Mouse (Mus musculus) lung, adult 2 months (tissue): ENCODE measurements around the gene Bcl11b. TPM values are rescaled to one million over a fixed set of nuclear protein-coding genes. Genes with fewer than 3 reads are reported as not detected.

Source experiments
- DNase-seq: peaks from one replicate; pipeline ENCODE4 v3.0.0; 2022
- H3K4me1 ChIP-seq: fragments of 200-500 bp; 2 replicates; pipeline ENCODE4 v1.6.1; 2011; ENCODE audit warnings: low read length; ENCODE audit not compliant: control insufficient read depth, insufficient read depth
- H3K4me3 ChIP-seq: fragments of 200-500 bp; replicated peaks from 2 replicates; pipeline ENCODE3; 2011; ENCODE audit warnings: low read depth, mild to moderate bottlenecking, control low read depth, low read length; ENCODE audit errors: extremely low read depth
- CTCF ChIP-seq: fragments of 200-500 bp; IDR thresholded peaks from 2 replicates; pipeline ENCODE4 v1.5.1; 2011; ENCODE audit warnings: mild to moderate bottlenecking, low read length, control low read depth; ENCODE audit not compliant: insufficient read depth
- POLR2A ChIP-seq: fragments of 200-500 bp; IDR thresholded peaks from 2 replicates; pipeline ENCODE4 v1.6.1; 2011; ENCODE audit warnings: low read depth, mild to moderate bottlenecking, control low read depth, low read length, borderline replicate concordance; ENCODE audit errors: extremely low read depth
- WGBS: fragments of 180-500 bp; shearing (Covaris S2); methylation state at CpG from one replicate; pipeline ENCODE4 v1.1.7; 2018; 5-methylcytosine and 5-hydroxymethylcytosine counted together
- polyA plus RNA-seq: library from polyadenylated mRNA; depleted of rRNA; stranded (reverse); fragments of >200 nt; gene quantifications from 2 replicates; pipeline ENCODE4 v1.2.3, GENCODE M21; 2012

The Bcl11b gene
- polyA plus RNA-seq, 1 experiment: 4.2 TPM

DNA sequence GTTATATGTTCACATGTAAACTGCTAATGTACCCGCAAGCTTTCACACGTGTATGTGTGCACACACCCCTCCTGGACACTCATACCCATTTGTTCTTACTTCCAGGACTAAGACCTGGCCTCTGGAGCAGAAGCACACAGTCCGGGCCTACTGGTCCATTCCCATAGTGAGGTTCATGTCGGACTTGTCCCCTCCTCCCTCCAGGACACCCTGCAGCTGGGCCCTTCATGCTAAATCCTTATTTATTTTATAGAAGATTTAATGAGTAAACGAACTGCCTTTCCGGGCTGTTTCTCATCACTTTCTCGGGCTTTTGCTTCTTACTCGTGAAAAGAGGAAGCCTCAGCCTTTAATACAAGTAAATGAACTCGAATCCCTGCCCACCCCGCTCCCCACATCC is 54.0 kb downstream of the Bcl11b start:
- H3K4me3 ChIP-seq: no peak overlapping the region
- DNase-seq: no peak
- TF ChIP-seq POLR2A (no peak), CTCF (no peak)
- no peaks in the 10 kb centered on the region for H3K4me1 ChIP-seq
- WGBS: 71% methylated on average over 10 of the region's 10 CpGs

DNA sequence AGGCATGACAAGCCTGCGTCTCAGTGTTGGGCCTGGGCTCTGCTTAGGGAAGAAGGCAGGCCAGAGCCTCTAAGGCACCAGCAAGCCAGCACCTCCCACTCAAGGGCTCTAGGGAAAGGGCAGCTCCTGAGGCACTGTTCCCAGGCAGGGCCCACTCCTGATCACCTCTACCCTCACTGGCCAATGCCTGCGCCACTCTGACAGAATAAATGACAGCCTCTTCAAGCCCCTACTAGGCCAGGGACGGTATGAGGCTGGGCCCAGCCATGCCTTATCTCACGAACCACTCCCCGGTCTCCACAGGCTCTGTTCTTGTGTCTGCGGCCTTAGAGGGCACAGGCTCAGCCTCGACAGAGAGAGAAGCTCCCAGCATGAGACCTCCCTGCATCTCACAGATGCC is 61.3 kb downstream of the Bcl11b start:
- no peaks in the 10 kb centered on the region for H3K4me1 ChIP-seq
- TF ChIP-seq CTCF (no peak), POLR2A (no peak)
- H3K4me3 ChIP-seq: no peak overlapping the region
- WGBS: 68% methylated on average over 7 of the region's 7 CpGs
- no peak for DNase-seq

GRCm38 (mm10) chr12:107940774-107941173 is 62.6 kb downstream of the Bcl11b start:
- 81% methylated on average over 9 of the region's 9 CpGs for WGBS
- Histone ChIP-seq H3K4me1 (no peaks in the 10 kb centered on the region), H3K4me3 (no peak overlapping the region)
- DNase-seq: no peak
- TF ChIP-seq CTCF (no peak), POLR2A (no peak)

DNA sequence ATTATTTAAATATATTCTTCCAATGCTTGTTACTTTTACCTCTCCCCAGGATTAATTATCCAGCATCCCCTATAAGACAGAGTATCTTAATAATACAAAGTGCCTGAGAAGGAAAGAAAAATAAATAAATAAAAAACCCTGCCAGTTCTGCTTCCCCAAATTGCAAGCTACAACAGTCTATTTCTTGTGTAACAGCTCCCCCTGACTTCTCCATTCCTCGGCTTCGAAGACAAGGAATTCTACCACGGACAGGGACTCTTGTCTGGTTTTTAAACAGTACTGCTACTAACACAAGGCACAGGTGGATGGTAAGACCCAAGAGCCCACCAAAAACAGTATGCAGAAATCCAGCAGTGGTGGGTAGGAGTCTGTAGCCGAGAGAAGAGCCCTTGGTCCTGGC is 64.2 kb downstream of the Bcl11b start:
- no peaks in the 10 kb centered on the region for H3K4me1 ChIP-seq
- no peak for DNase-seq
- 63% methylated on average over 4 of the region's 4 CpGs for WGBS
- no peak overlapping the region for H3K4me3 ChIP-seq
- TF ChIP-seq CTCF (no peak), POLR2A (no peak)

GRCm38 (mm10) chr12:107936972-107937371 is 66.4 kb downstream of the Bcl11b start:
- WGBS: 65% methylated on average over 5 of the region's 5 CpGs
- TF ChIP-seq CTCF (no peak), POLR2A (no peak)

GRCm38 (mm10) chr12:107936406-107936805 is 67.0 kb downstream of the Bcl11b start:
- 70% methylated on average over 7 of the region's 7 CpGs for WGBS
- H3K4me3 ChIP-seq: no peak overlapping the region
- no peaks in the 10 kb centered on the region for H3K4me1 ChIP-seq
- no peak for TF ChIP-seq CTCF
- no peak for DNase-seq

More at GRCm38 (mm10) chr12:107936972-107937371, 66.4 kb downstream of the Bcl11b start:
- Histone ChIP-seq H3K4me1 (no peaks in the 10 kb centered on the region), H3K4me3 (no peak overlapping the region)
- DNase-seq: no peak

GRCm38 (mm10) chr12:107934831-107935437 is 68.5 kb downstream of the Bcl11b start:
- H3K4me1 ChIP-seq: no peaks in the 10 kb centered on the region; the same call in 1 of the 2 replicates
- no peak for DNase-seq
- TF ChIP-seq POLR2A (no peak), CTCF (no peak)
- H3K4me3 ChIP-seq: no peak overlapping the region
- 60% methylated on average over 19 of the region's 19 CpGs for WGBS

DNA sequence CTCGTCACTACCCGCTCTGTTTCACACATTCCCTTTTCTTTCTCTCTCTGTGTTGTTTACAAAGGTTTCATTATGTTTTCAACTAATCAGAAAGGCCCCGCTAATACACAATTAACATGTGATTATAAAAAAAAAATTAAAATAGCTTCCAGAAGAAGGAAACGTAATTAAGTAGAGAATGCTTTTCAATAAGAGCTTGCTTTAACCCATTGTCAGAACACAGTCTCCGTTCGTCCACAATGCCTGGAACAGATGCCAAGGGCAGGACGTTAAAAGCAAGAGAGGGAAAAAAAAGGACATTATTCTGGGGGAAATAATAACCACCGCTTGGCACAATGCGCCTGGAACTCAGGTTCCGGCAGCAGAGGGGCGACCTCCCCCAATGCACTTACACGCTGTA is 71.3 kb downstream of the Bcl11b start:
- WGBS: 69% methylated on average over 12 of the region's 12 CpGs
- TF ChIP-seq POLR2A (no peak), CTCF (no peak)
- no peak overlapping the region for H3K4me3 ChIP-seq
- H3K4me1 ChIP-seq: no peaks in the 10 kb centered on the region; the same call in 1 of the 2 replicates
- DNase-seq: no peak

DNA sequence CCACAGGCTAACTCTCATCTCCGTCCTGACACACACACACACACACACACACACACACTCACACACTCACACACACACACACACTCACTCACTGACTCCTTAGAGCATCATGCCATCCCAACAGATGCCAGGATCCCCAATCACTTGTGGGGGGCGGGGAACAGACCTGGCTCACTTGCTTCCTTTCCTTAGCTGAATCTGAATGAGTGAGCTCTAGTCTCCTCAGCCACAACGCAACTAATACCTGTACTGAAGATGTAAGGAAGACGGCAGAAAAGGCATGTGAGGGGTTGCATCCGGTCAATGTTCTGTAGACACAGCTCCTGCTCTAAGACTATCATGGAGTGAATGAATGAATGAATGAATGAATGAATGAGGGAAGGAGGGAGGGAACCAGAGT is 71.9 kb downstream of the Bcl11b start:
- no peak for TF ChIP-seq POLR2A
- no peak for TF ChIP-seq CTCF
- 64% methylated on average over 5 of the region's 5 CpGs for WGBS
- no peaks in the 10 kb centered on the region; the same call in 1 of the 2 replicates for H3K4me1 ChIP-seq
- H3K4me3 ChIP-seq: no peak overlapping the region
- DNase-seq: no peak

GRCm38 (mm10) chr12:107930611-107931350 is 72.6 kb downstream of the Bcl11b start:
- Histone ChIP-seq H3K4me1 (no peaks in the 10 kb centered on the region; the same call in 1 of the 2 replicates), H3K4me3 (no peak overlapping the region)
- peak; percentile 61 for DNase-seq
- TF ChIP-seq CTCF (no peak), POLR2A (no peak)
- WGBS: 28% methylated on average over 28 of the region's 28 CpGs

DNA sequence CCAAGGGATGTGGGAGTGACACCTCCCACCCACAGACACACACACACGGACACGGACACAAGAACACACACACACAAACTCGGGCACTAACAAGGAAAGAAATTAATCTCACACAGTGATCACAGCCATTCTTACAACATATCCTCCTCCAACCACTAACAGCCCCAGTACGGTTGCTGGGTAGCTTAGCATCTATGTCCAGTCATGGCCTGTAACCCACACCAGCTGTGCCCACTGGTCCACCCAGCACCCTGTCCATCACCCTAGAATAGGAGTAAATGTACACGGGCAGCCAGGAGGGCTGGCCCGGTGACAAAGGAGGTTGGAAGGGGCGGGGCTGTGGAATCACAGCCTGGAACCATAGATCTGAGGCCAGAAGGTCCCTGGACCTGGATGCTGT is 74.5 kb downstream of the Bcl11b start:
- no peak for DNase-seq
- no peak for TF ChIP-seq POLR2A
- TF ChIP-seq CTCF: no peak
- Histone ChIP-seq H3K4me3 (no peak overlapping the region), H3K4me1 (no peaks in the 10 kb centered on the region; the same call in 1 of the 2 replicates)
- 68% methylated on average over 7 of the region's 7 CpGs for WGBS
